Mouse (Mus musculus) telencephalon, adult 2 months (tissue): ENCODE measurements at regions not wholly inside any gene's neighbourhood (a gene's known extent, or its start where the extent isn't known, plus 50 kb on each side); places are given as distances from the start of the nearest gene placed in this dataset.

Experiments used
- DNase-seq: peaks from one replicate; pipeline ENCODE4 v3.0.0-alpha.2; 2011; ENCODE audit warnings: low read depth, low spot score

GRCm38 (mm10) chr11:71887211-71887610 lies 137.5 kb downstream of the Wscd1 start:
- DNase-seq, result no peak

GRCm38 (mm10) chr11:71886771-71887170 lies 137.1 kb downstream of the Wscd1 start:
- DNase-seq, result no peak

- no peak for DNase-seq
Measured at GRCm38 (mm10) chr11:71884861-71885260, 135.1 kb downstream of the Wscd1 start.

- DNase-seq, result no peak
Measured at GRCm38 (mm10) chr11:71881841-71882240, 132.1 kb downstream of the Wscd1 start.

- DNase-seq, result no peak
Measured at GRCm38 (mm10) chr11:71871297-71871696, 121.6 kb downstream of the Wscd1 start.

GRCm38 (mm10) chr11:71866690-71867089 lies 117.0 kb downstream of the Wscd1 start:
- DNase-seq, result no peak

- DNase-seq, result no peak
Measured at GRCm38 (mm10) chr11:71857926-71858325, 108.2 kb downstream of the Wscd1 start.

- DNase-seq, result no peak
Measured at GRCm38 (mm10) chr11:71855557-71855956, 105.8 kb downstream of the Wscd1 start.

- peak; percentile 22 for DNase-seq
Measured at GRCm38 (mm10) chr11:71855058-71855457, 105.3 kb downstream of the Wscd1 start.

- DNase-seq, result peak; percentile 13
Measured at GRCm38 (mm10) chr11:71847684-71848367, 98.1 kb downstream of the Wscd1 start.

GRCm38 (mm10) chr11:71846496-71846895 lies 96.8 kb downstream of the Wscd1 start:
- DNase-seq, result no peak

- no peak for DNase-seq
Measured at GRCm38 (mm10) chr11:71840635-71841443, 91.1 kb downstream of the Wscd1 start.
